Mouse (Mus musculus) olfactory bulb, adult 2 months (tissue): Measurements from ENCODE around the gene Tnn.

Experiments
- CTCF ChIP-seq: fragments of 200-500 bp; IDR thresholded peaks from 2 replicates; pipeline ENCODE4 v1.5.1; 2012; ENCODE audit warnings: low read depth, mild to moderate bottlenecking, low read length, moderate library complexity; ENCODE audit not compliant: insufficient read depth
- POLR2A ChIP-seq: fragments of 200-500 bp; IDR thresholded peaks from 2 replicates; pipeline ENCODE4 v1.6.1; 2012; ENCODE audit warnings: mild to moderate bottlenecking, low read depth, low read length, moderate library complexity; ENCODE audit not compliant: insufficient read depth

GRCm38 (mm10) chr1:160147274-160147673 lies 6.1 kb downstream of the Tnn start:
- TF ChIP-seq CTCF (no peak), POLR2A (no peak)
